Mouse (Mus musculus) 3T3-L1 (cell line): ENCODE data around the gene Nbea.
A peak's percentile ranks its signal among the peaks of the same experiment; 100 is the strongest.
"Not testable (repeated sequence)": the region's sequence is repeated elsewhere in the genome, so short reads cannot be mapped to it uniquely, and the experiment has no call there.

Experiments
- DNase-seq: peaks from one replicate; pipeline ENCODE4 v3.0.0-alpha.2; 2015; ENCODE audit warnings: low read depth, low spot score

The Nbea gene

GRCm38 (mm10) chr3:55665928-55666327 is 517.6 kb downstream of the Nbea start:
- peak; percentile 16 for DNase-seq

- DNase-seq: no peak
Observed at GRCm38 (mm10) chr3:55664713-55665112, 518.8 kb downstream of the Nbea start.

- no peak for DNase-seq
Observed at GRCm38 (mm10) chr3:55661678-55662445, 521.6 kb downstream of the Nbea start.

GRCm38 (mm10) chr3:55660261-55660838 is 523.2 kb downstream of the Nbea start:
- DNase-seq: peak; percentile 22

- DNase-seq: no peak
Observed at GRCm38 (mm10) chr3:55659558-55660215, 523.8 kb downstream of the Nbea start.

- peak; percentile 38 for DNase-seq
Observed at GRCm38 (mm10) chr3:55652321-55652720, 531.2 kb downstream of the Nbea start.

GRCm38 (mm10) chr3:55651877-55652276 is 531.6 kb downstream of the Nbea start:
- no peak for DNase-seq

GRCm38 (mm10) chr3:55649541-55649940 is 534.0 kb downstream of the Nbea start:
- DNase-seq: no peak

GRCm38 (mm10) chr3:55648299-55648698 is 535.2 kb downstream of the Nbea start:
- DNase-seq: no peak

GRCm38 (mm10) chr3:55647176-55647575 is 536.3 kb downstream of the Nbea start:
- DNase-seq: no peak

GRCm38 (mm10) chr3:55646437-55646836 is 537.1 kb downstream of the Nbea start:
- DNase-seq: no peak

GRCm38 (mm10) chr3:55644035-55644618 is 539.4 kb downstream of the Nbea start:
- no peak for DNase-seq

GRCm38 (mm10) chr3:55637660-55638059 is 545.8 kb downstream of the Nbea start:
- DNase-seq: no peak

GRCm38 (mm10) chr3:55635542-55636172 is 547.8 kb downstream of the Nbea start:
- no peak for DNase-seq

GRCm38 (mm10) chr3:55627054-55627453 is 556.4 kb downstream of the Nbea start:
- no peak for DNase-seq

GRCm38 (mm10) chr3:55621958-55622357 is 561.5 kb downstream of the Nbea start:
- DNase-seq: not testable (repeated sequence)

- DNase-seq: no peak
Observed at GRCm38 (mm10) chr3:55618396-55618795, 565.1 kb downstream of the Nbea start.

GRCm38 (mm10) chr3:55612459-55613115 is 570.9 kb downstream of the Nbea start:
- no peak for DNase-seq

GRCm38 (mm10) chr3:55612023-55612422 is 571.5 kb downstream of the Nbea start:
- no peak for DNase-seq

GRCm38 (mm10) chr3:55610191-55610590 is 573.3 kb downstream of the Nbea start:
- no peak for DNase-seq

- DNase-seq: peak; percentile 99
Observed at GRCm38 (mm10) chr3:55600286-55600685, 583.2 kb downstream of the Nbea start.
